ENCODE assay signal across 10 mouse cellular contexts in the genomic region with DNA sequence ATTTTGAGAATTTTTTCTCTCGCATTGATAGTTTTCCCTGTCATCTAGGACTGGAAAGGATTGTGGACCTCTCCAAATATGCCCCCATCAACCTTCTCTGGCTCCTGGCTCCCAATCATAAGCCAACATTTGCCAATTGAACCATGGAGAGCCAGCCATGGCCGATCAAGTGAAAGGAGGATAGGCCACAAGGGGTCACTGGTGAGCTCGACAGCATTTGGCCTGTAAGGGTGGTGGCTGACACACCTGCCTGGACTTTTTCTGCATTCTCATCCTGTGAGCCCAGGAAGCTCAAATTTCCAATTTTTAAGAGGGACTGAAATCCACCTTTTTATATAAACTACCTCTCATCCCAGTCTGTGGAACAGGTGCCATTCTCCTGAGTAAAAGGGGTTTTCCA. TPM values are rescaled to one million over a fixed set of nuclear protein-coding genes. Genes with fewer than 3 reads are reported as not detected.
DNase-seq lines count a peak whose midpoint lies in the region; ATAC-seq lines count a peak whose summit lies in the region.
"Had no signal": no experiment of that assay in that cellular context is flagged by ENCODE, and none has a peak within 500 bp of the region (broad histone marks: within the 10 kb centered on the region; RNA-seq: fewer than 3 reads in every experiment).

No protein-coding gene starts in this region.

- no peaks in the 10 kb centered on the region for H3K9me3 ChIP-seq in liver, embryonic 11.5 days (ENCODE audit: control insufficient read depth, low read length)
- H3K9me3 ChIP-seq: embryonic facial prominence, embryonic 12.5 days; limb, embryonic 12.5 days had no signal

- no peak overlapping the region for H3K27ac ChIP-seq in liver, embryonic 11.5 days (ENCODE audit: low read depth, low read length)
- H3K27ac ChIP-seq: embryonic facial prominence, embryonic 12.5 days; limb, embryonic 12.5 days had no signal

- no peaks in the 10 kb centered on the region for H3K36me3 ChIP-seq in liver, embryonic 11.5 days (ENCODE audit: control insufficient read depth, insufficient read depth, low read length)
- H3K36me3 ChIP-seq: embryonic facial prominence, embryonic 12.5 days; limb, embryonic 12.5 days had no signal

- DNase-seq in adrenal gland, adult 2 months: peak; percentile 17
- no peak for DNase-seq in adrenal gland, adult 8-10 months
- DNase-seq in liver: peak; percentile 25
- no peak for DNase-seq in liver, embryonic 11.5 days (ENCODE audit: low spot score)
- DNase-seq in c-Kit-positive CD71-negative TER-119-negative erythroid progenitor cells, embryonic 14.5 days (ENCODE audit: low read depth): peak; percentile 13
- peak; percentile 10 for DNase-seq in lung, postnatal 36 days
- DNase-seq in spleen, adult 12 weeks (ENCODE audit: low spot score): no peak
- no peak for DNase-seq in T-cell, adult 2 months (ENCODE audit: low spot score)

- H3K4me3 ChIP-seq in liver, embryonic 11.5 days (ENCODE audit: low read depth, low read length): no peak overlapping the region
- H3K4me3 ChIP-seq: embryonic facial prominence, embryonic 12.5 days; limb, embryonic 12.5 days had no signal

- ATAC-seq in liver, embryonic 11.5 days (replicated peaks; ENCODE audit: low FRiP score): no peak

- no peaks in the 10 kb centered on the region for H3K27me3 ChIP-seq in liver, embryonic 11.5 days (replicated peaks; ENCODE audit: control insufficient read depth, insufficient read depth, low read length)
- H3K27me3 ChIP-seq: embryonic facial prominence, embryonic 12.5 days; limb, embryonic 12.5 days had no signal

- no peak overlapping the region for H3K4me2 ChIP-seq in liver, embryonic 11.5 days
- H3K4me2 ChIP-seq: embryonic facial prominence, embryonic 12.5 days; limb, embryonic 12.5 days had no signal

- no peaks in the 10 kb centered on the region for H3K4me1 ChIP-seq in liver, embryonic 11.5 days (replicated peaks; ENCODE audit: control insufficient read depth, insufficient read depth, low read length)
- H3K4me1 ChIP-seq: embryonic facial prominence, embryonic 12.5 days had no signal

- WGBS in liver, embryonic 11.5 days: 38% methylated on average over 3 of the region's 3 CpGs

- no peak overlapping the region for H3K9ac ChIP-seq in liver, embryonic 11.5 days (ENCODE audit: low read depth, low read length)
- H3K9ac ChIP-seq: embryonic facial prominence, embryonic 12.5 days; limb, embryonic 12.5 days had no signal

RNA-seq across cellular contexts. Expression of gene Egfem1, which starts 50.0 kb away (rescaled TPM):
- not detected for total RNA-seq in adrenal gland, adult 2 months (2021)
- 0.18 and 0.32 TPM in 2 replicates for polyA plus RNA-seq in adrenal gland, adult 2 months (2012; rRNA removed)
- under 1 TPM in 2 of 4 experiments, not detected in 2; 0.18 to 0.21 TPM for total RNA-seq in adrenal gland, adult 8-10 months (2022)
- polyA plus RNA-seq in liver, embryonic 11.5 days (2014; fragmentation: Nextera tagmentation; extraction: Ambion mirVana): not detected in 2 replicates

Comparison
In these comparisons a context has a peak if more than half of its experiments do, and no peak if none do; other contexts are left out.
1. DNase-seq: peak in adrenal gland, adult 2 months (single experiment), liver (single experiment), c-Kit-positive CD71-negative TER-119-negative erythroid progenitor cells, embryonic 14.5 days (single experiment) and lung, postnatal 36 days (single experiment); none in adrenal gland, adult 8-10 months (single experiment), liver, embryonic 11.5 days (single experiment), spleen, adult 12 weeks (single experiment) and T-cell, adult 2 months (single experiment).